Mouse (Mus musculus) cerebellum, adult 9-10 months (tissue): ENCODE measurements around the gene Gm6121.
"Not testable (repeated sequence)": the region's sequence is repeated elsewhere in the genome, so short reads cannot be mapped to it uniquely, and the experiment has no call there.

Source experiments
- DNase-seq: peaks from one replicate; pipeline ENCODE4 v3.0.0; 2022

Gm6121 gene

GRCm38 (mm10) chrX:26935597-26935996 lies at the start of gene Gm6121:
Gm6121 (minus strand) TSS chrX:26935697.
- DNase-seq, result not testable (repeated sequence)
